Mouse (Mus musculus) hindbrain, postnatal 0 days (tissue): ENCODE measurements at regions not wholly inside any gene's neighbourhood (a gene's known extent, or its start where the extent isn't known, plus 50 kb on each side); places are given as distances from the start of the nearest gene placed in this dataset.
A peak's percentile ranks its signal among the peaks of the same experiment; 100 is the strongest.

Experiments
- ATAC-seq: fragments of 200-750 bp; cut with Nextera tagmentation; 2 replicates; pipeline ENCODE4 v1.8.0; 2017; ENCODE audit warnings: mild to moderate bottlenecking, moderate TSS enrichment, moderate library complexity
- DNase-seq: peaks from one replicate; pipeline ENCODE4 v3.0.0-alpha.2; 2015; ENCODE audit warnings: low spot score
- H3K27ac ChIP-seq: fragments of 300-500 bp; sonication (generic); 2 replicates; pipeline ENCODE4 v1.5.1; 2014; ENCODE audit warnings: mild to moderate bottlenecking
- H3K27me3 ChIP-seq: fragments of 300-500 bp; sonication (generic); 2 replicates; pipeline ENCODE4 v1.6.1; 2014; ENCODE audit warnings: low read length, mixed read lengths; ENCODE audit not compliant: insufficient read depth
- H3K36me3 ChIP-seq: fragments of 300-500 bp; sonication (generic); 2 replicates; pipeline ENCODE4 v1.6.1; 2014; ENCODE audit warnings: low read length, mixed read lengths; ENCODE audit not compliant: insufficient read depth
- H3K4me1 ChIP-seq: fragments of 300-500 bp; sonication (generic); 2 replicates; pipeline ENCODE4 v1.6.1; 2014; ENCODE audit warnings: antibody characterized with exemption, low read length, mixed read lengths; ENCODE audit not compliant: insufficient read depth
- H3K4me2 ChIP-seq: fragments of 300-500 bp; sonication (generic); 2 replicates; pipeline ENCODE4 v1.6.1; 2014; ENCODE audit warnings: low read depth, mild to moderate bottlenecking, low read length, moderate library complexity, mixed read lengths
- H3K4me3 ChIP-seq: fragments of 300-500 bp; sonication (generic); 2 replicates; pipeline ENCODE4 v1.5.1; 2014; ENCODE audit warnings: low read length
- H3K9ac ChIP-seq: fragments of 300-500 bp; sonication (generic); replicated peaks from 2 replicates; pipeline ENCODE4 v1.6.1; 2014; ENCODE audit warnings: mild to moderate bottlenecking, low read length, moderate library complexity, mixed read lengths
- H3K9me3 ChIP-seq: fragments of 300-500 bp; sonication (generic); 2 replicates; pipeline ENCODE4 v1.6.1; 2016; ENCODE audit warnings: low read length, mixed read lengths
- CTCF ChIP-seq: IDR thresholded peaks from 2 replicates; pipeline ENCODE4 v1.5.1; 2016; ENCODE audit warnings: antibody characterized with exemption, control low read depth, low read depth
- WGBS: fragments of 180-500 bp; shearing (Covaris S2); extraction: QIAGEN DNeasy Blood & Tissue Kit; methylation state at CpG from one replicate; pipeline ENCODE4 v1.1.7; 2014; 5-methylcytosine and 5-hydroxymethylcytosine counted together

- ATAC-seq (peak; percentile 96), DNase-seq (peak; percentile 90)
- H3K4me3 ChIP-seq: peak overlapping the region; percentile 30
- H3K4me1 ChIP-seq: no peaks in the 10 kb centered on the region
- WGBS: 6% methylated on average over 9 of the region's 9 CpGs
- no peaks in the 10 kb centered on the region for H3K36me3 ChIP-seq
- H3K9ac ChIP-seq: peak overlapping the region; percentile 41; the same call in 1 of the 2 replicates
- H3K27ac ChIP-seq: peak overlapping the region; percentile 51; the same call in 1 of the 2 replicates
- H3K4me2 ChIP-seq: peak overlapping the region; percentile 54
- no peaks in the 10 kb centered on the region for H3K9me3 ChIP-seq
- H3K27me3 ChIP-seq: no peaks in the 10 kb centered on the region
- TF ChIP-seq CTCF: peak; percentile 85
Observed at GRCm38 (mm10) chr1:41810318-41810964, 885.1 kb upstream of the Pou3f3 start.

- H3K4me1 ChIP-seq: no peaks in the 10 kb centered on the region
- no peak overlapping the region for H3K4me2 ChIP-seq
- H3K36me3 ChIP-seq: no peaks in the 10 kb centered on the region
- no peak overlapping the region for H3K9ac ChIP-seq
- no peaks in the 10 kb centered on the region for H3K27me3 ChIP-seq
- H3K27ac ChIP-seq: no peak overlapping the region
- TF ChIP-seq CTCF: no peak
- H3K4me3 ChIP-seq: no peak overlapping the region
- 61% methylated on average over 3 of the region's 3 CpGs for WGBS
- ATAC-seq (no peak), DNase-seq (no peak)
- no peaks in the 10 kb centered on the region for H3K9me3 ChIP-seq
Observed at GRCm38 (mm10) chr1:41811130-41811529, 884.4 kb upstream of the Pou3f3 start.

- WGBS: 19% methylated on average over 7 of the region's 7 CpGs
Observed at GRCm38 (mm10) chr1:41812071-41812470, 883.5 kb upstream of the Pou3f3 start.

GRCm38 (mm10) chr1:41814032-41815005 lies 881.2 kb upstream of the Pou3f3 start:
- ATAC-seq: no peak

More at GRCm38 (mm10) chr1:41812071-41812470, 883.5 kb upstream of the Pou3f3 start:
- Histone ChIP-seq H3K36me3 (no peaks in the 10 kb centered on the region), H3K27me3 (no peaks in the 10 kb centered on the region), H3K4me1 (no peaks in the 10 kb centered on the region), H3K27ac (no peak overlapping the region), H3K9ac (no peak overlapping the region), H3K9me3 (no peaks in the 10 kb centered on the region), H3K4me3 (no peak overlapping the region), H3K4me2 (no peak overlapping the region)
- ATAC-seq: no peak
- peak; percentile 6 for DNase-seq
- no peak for TF ChIP-seq CTCF

GRCm38 (mm10) chr1:41815021-41815420 lies 880.5 kb upstream of the Pou3f3 start:
- H3K36me3 ChIP-seq: no peaks in the 10 kb centered on the region
- no peak for TF ChIP-seq CTCF
- H3K9ac ChIP-seq: no peak overlapping the region
- H3K9me3 ChIP-seq: no peaks in the 10 kb centered on the region
- ATAC-seq: no peak
- no peaks in the 10 kb centered on the region for H3K27me3 ChIP-seq
- no peak for DNase-seq
- H3K4me3 ChIP-seq: no peak overlapping the region
- WGBS: 82% methylated on average over 4 of the region's 4 CpGs
- no peak overlapping the region for H3K27ac ChIP-seq
- no peaks in the 10 kb centered on the region for H3K4me1 ChIP-seq
- no peak overlapping the region for H3K4me2 ChIP-seq

More at GRCm38 (mm10) chr1:41814032-41815005, 881.2 kb upstream of the Pou3f3 start:
- H3K4me1 ChIP-seq: no peaks in the 10 kb centered on the region
- H3K4me2 ChIP-seq: peak overlapping the region; percentile 13; the same call in 1 of the 2 replicates
- H3K27me3 ChIP-seq: no peaks in the 10 kb centered on the region
- peak; percentile 39 for DNase-seq
- H3K4me3 ChIP-seq: no peak overlapping the region
- WGBS: 31% methylated on average over 10 of the region's 10 CpGs
- H3K27ac ChIP-seq: peak overlapping the region; percentile 15; the same call in 1 of the 2 replicates
- H3K9me3 ChIP-seq: no peaks in the 10 kb centered on the region
- no peak overlapping the region for H3K9ac ChIP-seq
- H3K36me3 ChIP-seq: no peaks in the 10 kb centered on the region
- no peak for TF ChIP-seq CTCF

GRCm38 (mm10) chr1:41822742-41823141 lies 872.8 kb upstream of the Pou3f3 start:
- DNase-seq (no peak), ATAC-seq (no peak)
- H3K4me3 ChIP-seq: no peak overlapping the region
- 70% methylated on average over 5 of the region's 5 CpGs for WGBS
- no peaks in the 10 kb centered on the region for H3K9me3 ChIP-seq
- H3K27me3 ChIP-seq: no peaks in the 10 kb centered on the region
- no peaks in the 10 kb centered on the region for H3K4me1 ChIP-seq
- no peaks in the 10 kb centered on the region for H3K36me3 ChIP-seq
- no peak overlapping the region for H3K4me2 ChIP-seq
- no peak overlapping the region for H3K27ac ChIP-seq
- TF ChIP-seq CTCF: no peak
- no peak overlapping the region for H3K9ac ChIP-seq
